Mouse (Mus musculus): ENCODE results near the gene Trim47.

DNA sequence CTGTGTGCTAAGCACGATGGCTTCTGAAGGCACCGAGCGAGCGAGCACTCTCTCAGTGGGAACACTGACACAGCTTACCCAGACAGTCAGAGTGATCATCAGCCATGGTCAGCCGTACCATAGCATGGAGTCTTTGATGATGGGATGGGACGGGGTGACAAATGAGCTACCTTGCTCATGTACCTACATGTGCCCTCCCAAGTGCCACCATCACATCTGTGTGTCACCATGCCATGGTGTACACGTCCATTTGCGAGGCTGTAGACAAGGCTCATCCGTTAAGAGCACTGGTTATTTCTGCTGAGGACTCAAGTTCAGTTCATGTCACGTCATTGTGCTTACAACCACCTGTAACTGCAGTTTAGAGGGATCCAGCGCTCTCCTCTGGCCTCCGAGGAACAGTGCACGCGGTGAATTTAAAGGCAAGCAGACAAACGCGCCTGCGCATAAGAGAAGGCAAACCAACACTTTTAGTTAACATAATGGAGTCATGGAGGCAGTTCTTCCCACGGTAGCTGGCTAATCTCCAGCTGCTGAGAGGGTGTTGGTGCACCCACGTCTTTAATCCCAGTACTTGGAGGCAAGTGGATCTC lies 15.3 kb downstream of the Trim47 start:
- TF ChIP-seq CTCF (IDR thresholded peaks at IDR 0.05; ENCODE audit: borderline replicate concordance, control insufficient read depth, extremely low read depth, insufficient read depth, low read length, poor library complexity): no peak
- no peak for TF ChIP-seq POLR2A (IDR thresholded peaks at IDR 0.05; ENCODE audit: control insufficient read depth, extremely low read depth, insufficient read depth, low read length, poor library complexity)

Data from thymus, adult 2 months (tissue).